In the genomic region with DNA sequence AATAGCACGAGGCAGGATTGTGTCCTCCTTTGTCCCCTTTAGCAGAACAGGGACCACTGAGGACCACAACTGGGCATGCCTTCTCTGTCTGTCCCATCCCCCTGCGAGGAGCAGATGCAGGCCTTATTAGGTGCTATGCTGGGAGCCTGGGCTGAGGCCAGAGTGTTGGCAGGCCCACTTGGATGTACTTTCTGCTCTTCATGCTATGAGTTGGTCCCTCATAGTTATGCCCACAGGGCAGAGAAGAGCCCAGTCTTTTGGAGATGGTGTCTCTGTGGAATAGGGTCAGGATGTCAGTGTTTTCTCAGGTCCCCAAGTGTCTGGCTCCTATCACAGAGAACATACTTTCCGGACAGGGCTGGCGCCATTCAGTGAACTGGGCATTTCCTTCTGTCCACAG, we compare ENCODE assay signal across 19 mouse cellular contexts. TPM values are rescaled to one million over a fixed set of nuclear protein-coding genes. Genes with fewer than 3 reads are reported as not detected.
DNase-seq lines count a peak whose midpoint lies in the region; ATAC-seq and TF ChIP-seq lines count a peak whose summit lies in the region.
"Had no signal": no experiment of that assay in that cellular context is flagged by ENCODE, and none has a peak within 500 bp of the region (broad histone marks: within the 10 kb centered on the region; RNA-seq: fewer than 3 reads in every experiment).

No protein-coding gene starts in this region.

- DNase-seq in gastrocnemius, adult 2 months: peak; percentile 69
- DNase-seq in gastrocnemius, adult 18-20 months (ENCODE audit: low spot score): no peak
- peak; percentile 8 for DNase-seq in lung, postnatal 0 days (ENCODE audit: low spot score)
- DNase-seq in lung, postnatal 25 days (ENCODE audit: low spot score): no peak
- peak; percentile 71 for DNase-seq in heart, postnatal 4 days
- DNase-seq in right cerebral cortex, postnatal 25 days: no peak
- DNase-seq in spleen, postnatal 36 days (ENCODE audit: low spot score in 2 of 2): no peak
- DNase-seq in retina, postnatal 1 day: no peak
- DNase-seq: cerebellum, adult 2 months; kidney, postnatal 36 days; left cerebral cortex, postnatal 4 days; right cerebral cortex, postnatal 14 days had no signal

- H3K9ac ChIP-seq in lung, postnatal 0 days (replicated peaks; ENCODE audit: low read depth): no peak overlapping the region
- H3K9ac ChIP-seq: liver, embryonic 15.5 days had no signal

- peak overlapping the region; percentile 70 for H3K27ac ChIP-seq in gastrocnemius, adult 2 months
- H3K27ac ChIP-seq in lung, postnatal 0 days (ENCODE audit: low read length): no peak overlapping the region
- H3K27ac ChIP-seq: liver, embryonic 15.5 days had no signal

- no peak for TF ChIP-seq CTCF in gastrocnemius, adult 2 months (IDR thresholded peaks at IDR 0.05)
- TF ChIP-seq CTCF in lung, postnatal 0 days (IDR thresholded peaks at IDR 0.05): no peak

- ATAC-seq in lung, postnatal 0 days: no peak
- ATAC-seq: inflammation-experienced regulatory T-cells, adult 6 months; Patski had no signal

- H3K27me3 ChIP-seq in lung, postnatal 0 days (replicated peaks; ENCODE audit: insufficient read depth, low read length): no peaks in the 10 kb centered on the region
- H3K27me3 ChIP-seq: Patski had no signal

- no peak overlapping the region for H3K4me2 ChIP-seq in lung, postnatal 0 days (replicated peaks; ENCODE audit: low read depth, low read length)
- H3K4me2 ChIP-seq: liver, embryonic 15.5 days had no signal

- no peak overlapping the region for H3K4me3 ChIP-seq in gastrocnemius, adult 2 months
- no peak overlapping the region for H3K4me3 ChIP-seq in lung, postnatal 0 days (ENCODE audit: low read depth, low read length)
- H3K4me3 ChIP-seq: liver, embryonic 15.5 days had no signal

- 65% methylated on average over 4 of the region's 4 CpGs for WGBS in lung, postnatal 0 days

- no peak for TF ChIP-seq EP300 in lung, postnatal 0 days (IDR thresholded peaks at IDR 0.05)

- H3K9me3 ChIP-seq in lung, postnatal 0 days (ENCODE audit: low read length): no peaks in the 10 kb centered on the region
- H3K9me3 ChIP-seq: liver, embryonic 15.5 days had no signal

- no peaks in the 10 kb centered on the region for H3K36me3 ChIP-seq in lung, postnatal 0 days (ENCODE audit: insufficient read depth, low read length)
- H3K36me3 ChIP-seq: liver, embryonic 15.5 days had no signal

- H3K4me1 ChIP-seq in lung, postnatal 0 days (ENCODE audit: insufficient read depth, low read depth, low read length): peaks cover 17% of the 10 kb centered on the region

- intact Hi-C loops in gastrocnemius, adult 2 months (cut with DNase I): no loop called here

RNA-seq across cellular contexts. Expression of a gene that starts 1.6 kb away (rescaled TPM):
- 10 to 100 TPM; 55.2 to 77.5 TPM for total RNA-seq in gastrocnemius, adult 2 months (2021)
- 10 to 100 TPM; 53.7 to 61.6 TPM for total RNA-seq in gastrocnemius, adult 18-20 months (2021)
- polyA plus RNA-seq in lung, postnatal 0 days (2015; fragmentation: Nextera tagmentation; extraction: Ambion mirVana): 20.2 and 25.3 TPM in 2 replicates
- 100 to 1,000 TPM; 467 to 506 TPM for total RNA-seq in heart, postnatal 4 days (2021)
- total RNA-seq: megakaryocyte-erythroid progenitor cell, adult 5-6 weeks had no signal
- polyA plus RNA-seq: inflammation-experienced regulatory T-cells, adult 6 months had no signal

RNA-seq across cellular contexts. Expression of a gene that starts 13.9 kb away (rescaled TPM):
- total RNA-seq in gastrocnemius, adult 2 months (2021): not detected
- not detected for total RNA-seq in gastrocnemius, adult 18-20 months (2021)
- polyA plus RNA-seq in lung, postnatal 0 days (2015; fragmentation: Nextera tagmentation; extraction: Ambion mirVana): not detected in 2 replicates
- total RNA-seq in heart, postnatal 4 days (2021): not detected
- total RNA-seq: heart, postnatal 36 days; layer of hippocampus, postnatal 25 days; left cerebral cortex, postnatal 4 days; megakaryocyte-erythroid progenitor cell, adult 5-6 weeks had no signal
- polyA plus RNA-seq: brain, embryonic 14.5 days; cerebellum, adult 2 months; inflammation-experienced regulatory T-cells, adult 6 months; liver, embryonic 15.5 days; Patski had no signal

RNA-seq across cellular contexts. Expression of a gene that starts 36.7 kb away (rescaled TPM):
- total RNA-seq in gastrocnemius, adult 2 months (2021): not detected
- under 1 TPM in 1 of 2 experiments, not detected in 1; 0.34 TPM for total RNA-seq in gastrocnemius, adult 18-20 months (2021)
- polyA plus RNA-seq in lung, postnatal 0 days (2015; fragmentation: Nextera tagmentation; extraction: Ambion mirVana): not detected in 2 replicates
- total RNA-seq in heart, postnatal 4 days (2021): not detected
- total RNA-seq: heart, postnatal 36 days; layer of hippocampus, postnatal 25 days; left cerebral cortex, postnatal 4 days; megakaryocyte-erythroid progenitor cell, adult 5-6 weeks had no signal
- polyA plus RNA-seq: brain, embryonic 14.5 days; cerebellum, adult 2 months; inflammation-experienced regulatory T-cells, adult 6 months; Patski had no signal

RNA-seq across cellular contexts. Expression of a gene that starts 57.4 kb away (rescaled TPM):
- total RNA-seq in gastrocnemius, adult 2 months (2021): not detected
- not detected for total RNA-seq in gastrocnemius, adult 18-20 months (2021)
- polyA plus RNA-seq in lung, postnatal 0 days (2015; fragmentation: Nextera tagmentation; extraction: Ambion mirVana): not detected in 2 replicates
- total RNA-seq in heart, postnatal 4 days (2021): not detected
- total RNA-seq: heart, postnatal 36 days; layer of hippocampus, postnatal 25 days; left cerebral cortex, postnatal 4 days; megakaryocyte-erythroid progenitor cell, adult 5-6 weeks had no signal
- polyA plus RNA-seq: brain, embryonic 14.5 days; cerebellum, adult 2 months; inflammation-experienced regulatory T-cells, adult 6 months; liver, embryonic 15.5 days; Patski had no signal

Comparison
In these comparisons a context has a peak if more than half of its experiments do, and no peak if none do; other contexts are left out.
1. DNase-seq: peak in gastrocnemius, adult 2 months (single experiment), lung, postnatal 0 days (single experiment) and heart, postnatal 4 days (single experiment); none in gastrocnemius, adult 18-20 months (single experiment), lung, postnatal 25 days (single experiment), right cerebral cortex, postnatal 25 days (single experiment), spleen, postnatal 36 days (0 of 2) and retina, postnatal 1 day (single experiment).
2. RNA of a gene that starts 1.6 kb away (total RNA-seq): 467 to 506 TPM in heart, postnatal 4 days; 55.2 to 77.5 TPM in gastrocnemius, adult 2 months and 53.7 to 61.6 TPM in gastrocnemius, adult 18-20 months; every median in the first group is over 4 times any median in the second.